Mouse (Mus musculus) heart, embryonic 14.5 days (tissue): ENCODE data around the gene Mtrr. TPM values are rescaled to one million over a fixed set of nuclear protein-coding genes. Genes with fewer than 3 reads are reported as not detected.

Source experiments
- ATAC-seq: fragments of 200-750 bp; cut with Nextera tagmentation; 2 replicates; pipeline ENCODE4 v1.8.0; 2017; ENCODE audit warnings: low read depth, moderate TSS enrichment; ENCODE audit not compliant: insufficient number of reproducible peaks, insufficient read depth, low FRiP score
- H3K27ac ChIP-seq, 2 experiments: fragments of 200-500 bp in 1 of 2; fragments of 300-500 bp in 1 of 2; sonication (generic) in 1 of 2; replicated peaks in 1 of 2; 2 replicates each; pipeline ENCODE4 v1.5.1; 2012 to 2014; ENCODE audit warnings: low read depth in 2 of 2, low read length in 2 of 2, control low read depth in 1 of 2, mild to moderate bottlenecking in 1 of 2, mixed read lengths in 1 of 2; ENCODE audit not compliant: control insufficient read depth in 1 of 2, insufficient read depth in 1 of 2
- H3K27me3 ChIP-seq: fragments of 300-500 bp; sonication (generic); 2 replicates; pipeline ENCODE4 v1.6.1; 2014; ENCODE audit warnings: mild to moderate bottlenecking, low read length, control low read depth; ENCODE audit not compliant: control insufficient read depth, insufficient read depth
- H3K36me3 ChIP-seq: fragments of 300-500 bp; sonication (generic); 2 replicates; pipeline ENCODE4 v1.6.1; 2014; ENCODE audit warnings: mild to moderate bottlenecking, control low read depth, low read length, mixed read lengths; ENCODE audit not compliant: control insufficient read depth, insufficient read depth
- H3K4me1 ChIP-seq, 2 experiments: fragments of 200-500 bp in 1 of 2; fragments of 300-500 bp in 1 of 2; sonication (generic) in 1 of 2; 2 replicates each; pipeline ENCODE4 v1.6.1; 2012 to 2014; ENCODE audit warnings: low read length in 2 of 2, control low read depth in 1 of 2, mixed read lengths in 1 of 2; ENCODE audit not compliant: control insufficient read depth in 2 of 2, insufficient read depth in 2 of 2
- H3K4me2 ChIP-seq: fragments of 300-500 bp; sonication (generic); 2 replicates; pipeline ENCODE4 v1.6.1; 2014; ENCODE audit warnings: mild to moderate bottlenecking, low read length
- H3K4me3 ChIP-seq, 2 experiments: fragments of 200-500 bp in 1 of 2; fragments of 300-500 bp in 1 of 2; sonication (generic) in 1 of 2; 2 replicates each; pipeline ENCODE4 v1.5.1; 2012 to 2014; ENCODE audit warnings: low read length in 2 of 2, mild to moderate bottlenecking in 2 of 2, control low read depth in 1 of 2, low read depth in 1 of 2, moderate library complexity in 1 of 2; ENCODE audit not compliant: control insufficient read depth in 1 of 2, insufficient read depth in 1 of 2
- H3K9ac ChIP-seq: fragments of 300-500 bp; sonication (generic); 2 replicates; pipeline ENCODE4 v1.6.1; 2014; ENCODE audit warnings: mild to moderate bottlenecking, low read length
- H3K9me3 ChIP-seq: fragments of 300-500 bp; sonication (generic); 2 replicates; pipeline ENCODE4 v1.6.1; 2016; ENCODE audit warnings: low read length, control low read depth; ENCODE audit not compliant: control insufficient read depth
- WGBS: fragments of 180-500 bp; shearing (Covaris S2); extraction: QIAGEN DNeasy Blood & Tissue Kit; methylation state at CpG from one replicate; pipeline ENCODE4 v1.1.7; 2014; 5-methylcytosine and 5-hydroxymethylcytosine counted together
- polyA plus RNA-seq: library from polyadenylated mRNA; unstranded; fragments of >200 nt; fragmentation: Nextera tagmentation; extraction: Ambion mirVana; gene quantifications from 2 replicates; pipeline ENCODE4 v1.2.1, GENCODE M21; 2014

Gene Mtrr
- 22.3 and 24.9 TPM in 2 replicates for polyA plus RNA-seq

- Histone ChIP-seq H3K9ac (peak within 1 kb of the TSS; percentile 92), H3K27ac (peak within 1 kb of the TSS; percentile 57 to 78), H3K36me3 (peaks cover 61% of the 10 kb centered on the region), H3K4me2 (peak within 1 kb of the TSS; percentile 92), H3K27me3 (no peaks in the 10 kb centered on the region), H3K9me3 (no peaks in the 10 kb centered on the region), H3K4me1 (peaks cover 0 to 17% of the 10 kb centered on the region in 2 experiments; a peak in 2 of 4 replicates), H3K4me3 (peak within 1 kb of the TSS; percentile 79 to 88)
- WGBS = under 1% methylated on average over 74 of the region's 81 CpGs
- peak; percentile 99 for ATAC-seq
Observed at GRCm38 (mm10) chr13:68581747-68582516, at the start of gene Mtrr, which contains the start of gene Fastkd3. TSS of gene Mtrr (minus strand) at chr13:68582149. TSS of gene Fastkd3 (plus strand) at chr13:68582234.

GRCm38 (mm10) chr13:68627041-68627440 is 45.1 kb upstream of the Mtrr start:
- no peaks in the 10 kb centered on the region for H3K27me3 ChIP-seq
- no peak overlapping the region for H3K4me3 ChIP-seq
- no peak overlapping the region for H3K4me2 ChIP-seq
- H3K4me1 ChIP-seq = no peaks in the 10 kb centered on the region
- no peaks in the 10 kb centered on the region for H3K9me3 ChIP-seq
- WGBS = 75% methylated on average over 3 of the region's 3 CpGs
- H3K36me3 ChIP-seq = no peaks in the 10 kb centered on the region
- H3K9ac ChIP-seq = no peak overlapping the region
- no peak for ATAC-seq
- H3K27ac ChIP-seq = no peak overlapping the region

- Histone ChIP-seq H3K4me1 (no peaks in the 10 kb centered on the region), H3K4me3 (no peak overlapping the region), H3K9ac (no peak overlapping the region), H3K9me3 (no peaks in the 10 kb centered on the region), H3K27me3 (no peaks in the 10 kb centered on the region), H3K36me3 (no peaks in the 10 kb centered on the region), H3K4me2 (no peak overlapping the region), H3K27ac (no peak overlapping the region)
- 56% methylated on average over 6 of the region's 6 CpGs for WGBS
- ATAC-seq = no peak
Observed at GRCm38 (mm10) chr13:68622792-68623191, 40.8 kb upstream of the Mtrr start.

GRCm38 (mm10) chr13:68607652-68608405 is 25.9 kb upstream of the Mtrr start:
- 43% methylated on average over 21 of the region's 21 CpGs for WGBS
- peak overlapping the region; percentile 0 to 26 for H3K4me3 ChIP-seq
- H3K4me2 ChIP-seq = peak overlapping the region; percentile 46
- no peak for ATAC-seq
- H3K27me3 ChIP-seq = no peaks in the 10 kb centered on the region
- no peak overlapping the region for H3K27ac ChIP-seq
- H3K36me3 ChIP-seq = no peaks in the 10 kb centered on the region
- H3K9ac ChIP-seq = no peak overlapping the region
- no peaks in the 10 kb centered on the region for H3K9me3 ChIP-seq
- peaks cover 2 to 3% of the 10 kb centered on the region in 2 experiments; a peak in 3 of 4 replicates for H3K4me1 ChIP-seq

- Histone ChIP-seq H3K9me3 (no peaks in the 10 kb centered on the region), H3K4me1 (peaks cover 6 to 11% of the 10 kb centered on the region in 2 experiments), H3K36me3 (no peaks in the 10 kb centered on the region), H3K4me2 (peak overlapping the region; percentile 62), H3K9ac (peak overlapping the region; percentile 16; the same call in 1 of the 2 replicates), H3K27me3 (no peaks in the 10 kb centered on the region), H3K27ac (no peak overlapping the region), H3K4me3 (peak overlapping the region; percentile 23 to 30)
- WGBS = 9% methylated on average over 9 of the region's 11 CpGs
- ATAC-seq = peak; percentile 64
Observed at GRCm38 (mm10) chr13:68605689-68606126, 23.8 kb upstream of the Mtrr start.

- no peak overlapping the region for H3K9ac ChIP-seq
- 69% methylated on average over 6 of the region's 6 CpGs for WGBS
- peaks cover 6 to 11% of the 10 kb centered on the region in 2 experiments for H3K4me1 ChIP-seq
- H3K36me3 ChIP-seq = no peaks in the 10 kb centered on the region
- H3K4me3 ChIP-seq = no peak overlapping the region
- H3K9me3 ChIP-seq = no peaks in the 10 kb centered on the region
- no peak overlapping the region for H3K4me2 ChIP-seq
- ATAC-seq = no peak
- no peak overlapping the region for H3K27ac ChIP-seq
- no peaks in the 10 kb centered on the region for H3K27me3 ChIP-seq
Observed at GRCm38 (mm10) chr13:68603085-68603484, 21.1 kb upstream of the Mtrr start.

- Histone ChIP-seq H3K27me3 (no peaks in the 10 kb centered on the region), H3K36me3 (no peaks in the 10 kb centered on the region), H3K4me2 (0 out of 2 replicates have a peak overlapping the region, but pooled peaks have one; percentile 3), H3K9me3 (no peaks in the 10 kb centered on the region), H3K4me1 (peaks cover 6 to 11% of the 10 kb centered on the region in 2 experiments), H3K9ac (no peak overlapping the region), H3K4me3 (no peak overlapping the region), H3K27ac (no peak overlapping the region)
- no peak for ATAC-seq
- 26% methylated on average over 6 of the region's 6 CpGs for WGBS
Observed at GRCm38 (mm10) chr13:68601184-68601583, 19.2 kb upstream of the Mtrr start.
